Mouse (Mus musculus) liver, embryonic 16.5 days (tissue): Measurements from ENCODE around the gene Gm10961. TPM values are rescaled to one million over a fixed set of nuclear protein-coding genes. Genes with fewer than 3 reads are reported as not detected.
A peak's percentile ranks its signal among the peaks of the same experiment; 100 is the strongest.

Source experiments
- ATAC-seq: fragments of 200-750 bp; cut with Nextera tagmentation; 2 replicates; pipeline ENCODE4 v1.8.0; 2017; ENCODE audit warnings: low read depth, mild to moderate bottlenecking, moderate number of reproducible peaks, moderate library complexity
- H3K27ac ChIP-seq: fragments of 300-500 bp; sonication (generic); 2 replicates; pipeline ENCODE4 v1.5.1; 2014; ENCODE audit warnings: mild to moderate bottlenecking, low read length
- H3K27me3 ChIP-seq: fragments of 300-500 bp; sonication (generic); 2 replicates; pipeline ENCODE4 v1.6.1; 2014; ENCODE audit warnings: low read depth, low read length, mixed read lengths; ENCODE audit not compliant: control insufficient read depth, insufficient read depth
- H3K36me3 ChIP-seq: fragments of 300-500 bp; sonication (generic); 2 replicates; pipeline ENCODE4 v1.6.1; 2014; ENCODE audit warnings: mild to moderate bottlenecking; ENCODE audit not compliant: control insufficient read depth, insufficient read depth
- H3K4me1 ChIP-seq: fragments of 300-500 bp; sonication (generic); 2 replicates; pipeline ENCODE4 v1.6.1; 2014; ENCODE audit warnings: low read depth, low read length, mixed read lengths; ENCODE audit not compliant: control insufficient read depth
- H3K4me2 ChIP-seq: fragments of 300-500 bp; sonication (generic); 2 replicates; pipeline ENCODE4 v1.6.1; 2014; ENCODE audit warnings: low read depth, low read length, mixed read lengths
- H3K4me3 ChIP-seq: fragments of 300-500 bp; sonication (generic); 2 replicates; pipeline ENCODE4 v1.5.1; 2014; ENCODE audit warnings: low read depth, mild to moderate bottlenecking, low read length
- H3K9ac ChIP-seq: fragments of 300-500 bp; sonication (generic); 2 replicates; pipeline ENCODE4 v1.6.1; 2014; ENCODE audit warnings: low read depth, low read length
- H3K9me3 ChIP-seq: fragments of 300-500 bp; sonication (generic); replicated peaks from 2 replicates; pipeline ENCODE4 v1.6.1; 2016; ENCODE audit warnings: low read length; ENCODE audit not compliant: control insufficient read depth
- WGBS: fragments of 180-500 bp; shearing (Covaris S2); extraction: QIAGEN DNeasy Blood & Tissue Kit; methylation state at CpG from one replicate; pipeline ENCODE4 v1.1.7; 2014; ENCODE audit not compliant: insufficient replicate concordance; 5-methylcytosine and 5-hydroxymethylcytosine counted together
- polyA plus RNA-seq: library from polyadenylated mRNA; unstranded; fragments of >200 nt; fragmentation: Nextera tagmentation; extraction: Ambion mirVana; gene quantifications from 2 replicates; pipeline ENCODE4 v1.2.1, GENCODE M21; 2015

Gm10961 gene
- polyA plus RNA-seq, 1 experiment from 2014 or later, result not detected

- H3K9ac ChIP-seq, result no peak overlapping the region
- H3K4me2 ChIP-seq, result no peak overlapping the region
- ATAC-seq, result no peak
- WGBS, result 80% methylated on average over 8 of the region's 8 CpGs
- H3K27me3 ChIP-seq, result no peaks in the 10 kb centered on the region
- no peaks in the 10 kb centered on the region for H3K9me3 ChIP-seq
- H3K4me1 ChIP-seq, result no peaks in the 10 kb centered on the region; the same call in 1 of the 2 replicates
- H3K27ac ChIP-seq, result no peak overlapping the region
- H3K36me3 ChIP-seq, result peaks cover 4% of the 10 kb centered on the region; the same call in 1 of the 2 replicates
- no peak overlapping the region for H3K4me3 ChIP-seq
Observed at GRCm38 (mm10) chr3:107626751-107627150, 4.4 kb upstream of the Gm10961 start.

DNA sequence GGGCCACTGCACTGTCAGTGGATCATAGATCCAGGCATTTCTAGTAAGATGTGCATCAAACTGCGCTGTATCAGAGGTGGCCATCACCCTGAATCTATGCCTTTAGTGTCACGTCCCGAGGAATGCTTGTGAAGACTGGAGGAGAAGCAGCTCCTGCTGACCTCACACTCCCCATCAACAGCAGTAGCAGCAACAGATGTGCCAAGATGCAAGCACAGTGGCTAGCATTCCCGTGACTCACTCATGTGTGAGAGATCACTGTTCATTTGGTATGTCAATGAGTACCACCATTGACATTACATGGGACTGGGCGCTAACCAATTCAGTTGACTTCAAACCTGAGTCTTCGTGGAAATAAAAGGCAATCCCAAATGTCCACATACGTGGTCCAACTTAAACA lies 3.5 kb upstream of the Gm10961 start:
- ATAC-seq, result no peak
- H3K9me3 ChIP-seq, result no peaks in the 10 kb centered on the region
- peaks cover 4% of the 10 kb centered on the region; the same call in 1 of the 2 replicates for H3K36me3 ChIP-seq
- no peak overlapping the region for H3K4me3 ChIP-seq
- no peak overlapping the region for H3K9ac ChIP-seq
- H3K27ac ChIP-seq, result no peak overlapping the region
- WGBS, result 78% methylated on average over 7 of the region's 7 CpGs
- no peak overlapping the region for H3K4me2 ChIP-seq
- peaks cover 3% of the 10 kb centered on the region; the same call in 1 of the 2 replicates for H3K4me1 ChIP-seq
- no peaks in the 10 kb centered on the region for H3K27me3 ChIP-seq

GRCm38 (mm10) chr3:107628551-107628950 lies 2.6 kb upstream of the Gm10961 start:
- no peak overlapping the region for H3K4me2 ChIP-seq
- H3K27ac ChIP-seq, result no peak overlapping the region
- ATAC-seq, result no peak
- 71% methylated on average over 2 of the region's 2 CpGs for WGBS
- H3K4me1 ChIP-seq, result peaks cover 3% of the 10 kb centered on the region; the same call in 1 of the 2 replicates
- no peak overlapping the region for H3K4me3 ChIP-seq
- no peaks in the 10 kb centered on the region for H3K9me3 ChIP-seq
- peaks cover 4% of the 10 kb centered on the region; the same call in 1 of the 2 replicates for H3K36me3 ChIP-seq
- H3K9ac ChIP-seq, result no peak overlapping the region
- H3K27me3 ChIP-seq, result no peaks in the 10 kb centered on the region

GRCm38 (mm10) chr3:107629411-107629810 lies 1.7 kb upstream of the Gm10961 start:
- Histone ChIP-seq H3K9me3 (no peaks in the 10 kb centered on the region), H3K4me2 (no peak overlapping the region), H3K27me3 (no peaks in the 10 kb centered on the region), H3K9ac (no peak overlapping the region), H3K27ac (no peak overlapping the region), H3K36me3 (peaks cover 4% of the 10 kb centered on the region; the same call in 1 of the 2 replicates), H3K4me1 (peaks cover 3% of the 10 kb centered on the region; the same call in 1 of the 2 replicates), H3K4me3 (no peak overlapping the region)
- 80% methylated on average over 4 of the region's 4 CpGs for WGBS
- no peak for ATAC-seq

GRCm38 (mm10) chr3:107631523-107631958 lies 419 bp downstream of the Gm10961 start, which contains the start of gene Strip1:
Gene Strip1 (minus strand): TSS chr3:107631694.
- Histone ChIP-seq H3K4me1 (peaks cover 3% of the 10 kb centered on the region; the same call in 1 of the 2 replicates), H3K27ac (peak within 1 kb of the TSS; percentile 70), H3K4me3 (peak within 1 kb of the TSS; percentile 90), H3K36me3 (peaks cover 3% of the 10 kb centered on the region; the same call in 1 of the 2 replicates), H3K4me2 (peak within 1 kb of the TSS; percentile 88), H3K9me3 (no peaks in the 10 kb centered on the region), H3K27me3 (no peaks in the 10 kb centered on the region), H3K9ac (peak within 1 kb of the TSS; percentile 94)
- peak; percentile 96 for ATAC-seq
- WGBS, result under 1% methylated on average over 35 of the region's 35 CpGs

DNA sequence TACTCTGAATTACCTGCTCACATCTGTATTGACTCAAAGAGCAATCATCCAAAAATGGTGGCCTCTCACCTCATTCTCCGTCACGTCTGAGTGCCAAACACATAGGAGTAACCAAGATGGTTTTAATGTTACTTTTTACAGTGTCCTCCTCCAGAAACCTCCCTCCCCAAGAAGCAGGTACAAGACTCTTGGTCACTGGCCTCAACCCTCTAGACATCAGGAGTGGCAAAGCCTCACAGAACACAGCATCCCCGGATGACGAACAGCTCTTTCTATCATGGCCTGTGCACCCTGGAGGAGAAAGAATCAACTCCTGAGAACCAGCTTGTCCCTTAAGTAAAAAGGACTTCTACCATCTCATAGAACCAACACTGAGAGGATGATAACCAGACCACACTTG lies 1.7 kb downstream of the Gm10961 start:
- Histone ChIP-seq H3K9ac (no peak overlapping the region), H3K36me3 (no peaks in the 10 kb centered on the region), H3K27me3 (no peaks in the 10 kb centered on the region), H3K27ac (no peak overlapping the region), H3K4me3 (no peak overlapping the region), H3K4me1 (peaks cover 3% of the 10 kb centered on the region; the same call in 1 of the 2 replicates), H3K4me2 (no peak overlapping the region), H3K9me3 (no peaks in the 10 kb centered on the region)
- 88% methylated on average over 4 of the region's 4 CpGs for WGBS
- no peak for ATAC-seq

GRCm38 (mm10) chr3:107633906-107634305 lies 2.8 kb downstream of the Gm10961 start:
- ATAC-seq, result no peak
- Histone ChIP-seq H3K9me3 (no peaks in the 10 kb centered on the region), H3K27ac (no peak overlapping the region), H3K4me2 (no peak overlapping the region), H3K4me3 (no peak overlapping the region), H3K36me3 (no peaks in the 10 kb centered on the region), H3K9ac (no peak overlapping the region), H3K4me1 (peaks cover 3% of the 10 kb centered on the region; the same call in 1 of the 2 replicates), H3K27me3 (no peaks in the 10 kb centered on the region)
- 76% methylated on average over 9 of the region's 9 CpGs for WGBS

DNA sequence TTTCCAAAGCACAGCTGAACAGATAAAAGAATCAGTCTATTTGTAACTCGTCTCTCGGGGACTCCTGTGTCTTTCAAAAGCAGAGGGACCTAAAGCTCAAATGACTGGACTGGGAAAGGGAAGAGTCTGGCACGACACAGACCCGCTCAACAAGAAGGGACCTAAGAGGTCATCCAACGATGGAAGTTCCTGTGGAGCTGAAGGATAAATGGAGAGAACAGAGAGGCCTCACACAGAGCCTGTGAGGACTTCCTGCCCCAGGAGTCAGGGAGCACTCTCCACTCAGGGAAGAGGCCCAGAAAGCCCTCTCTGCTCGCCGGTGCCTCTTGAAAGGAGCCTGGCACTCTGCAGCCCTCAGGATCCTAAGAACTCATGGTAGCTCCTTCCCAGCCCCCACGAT lies 4.7 kb downstream of the Gm10961 start:
- no peaks in the 10 kb centered on the region for H3K36me3 ChIP-seq
- H3K4me3 ChIP-seq, result no peak overlapping the region
- H3K4me2 ChIP-seq, result no peak overlapping the region
- no peaks in the 10 kb centered on the region for H3K9me3 ChIP-seq
- H3K27me3 ChIP-seq, result no peaks in the 10 kb centered on the region
- ATAC-seq, result no peak
- H3K9ac ChIP-seq, result no peak overlapping the region
- H3K27ac ChIP-seq, result no peak overlapping the region
- peaks cover 3% of the 10 kb centered on the region; the same call in 1 of the 2 replicates for H3K4me1 ChIP-seq
- WGBS, result 55% methylated on average over 8 of the region's 8 CpGs

DNA sequence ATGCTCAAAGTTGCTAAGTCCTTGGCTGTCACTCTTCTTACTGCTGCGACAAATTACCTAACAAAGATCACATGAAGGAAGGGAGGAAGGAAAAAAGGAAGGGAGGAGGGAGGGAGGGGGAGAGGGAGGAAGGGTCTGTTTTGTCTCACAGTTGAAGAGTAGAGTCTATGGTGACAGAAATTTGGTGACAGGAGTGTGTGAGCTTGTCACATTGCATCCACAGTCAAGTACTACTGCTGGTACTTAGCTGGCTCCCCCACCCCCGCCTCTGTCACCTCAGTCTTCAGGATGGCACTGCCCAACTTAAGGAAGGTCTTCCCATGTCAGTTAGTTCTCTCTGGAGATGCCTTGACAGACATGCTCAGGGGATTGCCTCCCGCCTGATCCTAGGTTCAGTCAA lies 5.1 kb downstream of the Gm10961 start:
- Histone ChIP-seq H3K36me3 (no peaks in the 10 kb centered on the region), H3K4me3 (no peak overlapping the region), H3K9ac (no peak overlapping the region), H3K4me1 (peaks cover 3% of the 10 kb centered on the region; the same call in 1 of the 2 replicates), H3K27ac (no peak overlapping the region), H3K9me3 (no peaks in the 10 kb centered on the region), H3K27me3 (no peaks in the 10 kb centered on the region), H3K4me2 (no peak overlapping the region)
- no peak for ATAC-seq
- 54% methylated on average over 3 of the region's 3 CpGs for WGBS
